In genomic region chr6:55550926-55551325, GRCm38 (mm10) we compare ENCODE assay signal across 9 mouse cellular contexts.
DNase-seq lines count a peak whose midpoint lies in the region; ATAC-seq and TF ChIP-seq lines count a peak whose summit lies in the region.
"Had no signal": no experiment of that assay in that cellular context is flagged by ENCODE, and none has a peak within 500 bp of the region (broad histone marks: within the 10 kb centered on the region; RNA-seq: fewer than 3 reads in every experiment).

No protein-coding gene starts in this region.

- peak; percentile 43 for DNase-seq in adrenal gland, postnatal 10 days
- no peak for DNase-seq in adrenal gland, adult 18-20 months (ENCODE audit: low spot score in 2 of 2)
- DNase-seq in lung, embryonic 14.5 days, result peak; percentile 59
- DNase-seq in lung, adult 2 months, result no peak
- peak; percentile 25 to 45 for DNase-seq in frontal cortex, postnatal 14 days (ENCODE audit: low spot score in 2 of 2)
- DNase-seq in layer of hippocampus, postnatal 25 days (ENCODE audit: extremely low spot score in 1 of 2, low spot score in 1 of 2), result peak; percentile 22 to 56
- DNase-seq in right cerebral cortex, postnatal 10 days (ENCODE audit: low spot score in 2 of 2), result peak; percentile 81 to 82
- DNase-seq in spleen, postnatal 14 days (ENCODE audit: low spot score in 2 of 2), result no peak

- H3K9me3 ChIP-seq in lung, embryonic 14.5 days (ENCODE audit: low read depth, low read length), result no peaks in the 10 kb centered on the region
- H3K9me3 ChIP-seq: hindbrain, embryonic 15.5 days had no signal

- no peaks in the 10 kb centered on the region for H3K27me3 ChIP-seq in lung, embryonic 14.5 days (ENCODE audit: insufficient read depth, low read length)
- H3K27me3 ChIP-seq: hindbrain, embryonic 15.5 days had no signal

- H3K4me2 ChIP-seq in lung, embryonic 14.5 days, result no peak overlapping the region
- H3K4me2 ChIP-seq: hindbrain, embryonic 15.5 days had no signal

- 0 out of 2 replicates have a peak, but pooled peaks have one; percentile 47 for ATAC-seq in lung, embryonic 14.5 days (ENCODE audit: insufficient read depth)

- H3K36me3 ChIP-seq in lung, embryonic 14.5 days (ENCODE audit: insufficient read depth), result no peaks in the 10 kb centered on the region
- H3K36me3 ChIP-seq: hindbrain, embryonic 15.5 days had no signal

- no peak overlapping the region for H3K4me3 ChIP-seq in lung, embryonic 14.5 days (ENCODE audit: low read depth, low read length)
- H3K4me3 ChIP-seq in lung, adult 2 months (replicated peaks; ENCODE audit: extremely low read depth, low read depth, low read length), result no peak overlapping the region
- H3K4me3 ChIP-seq: hindbrain, embryonic 15.5 days had no signal

- 41% methylated on average over 13 of the region's 13 CpGs for WGBS in lung, embryonic 14.5 days
- 49% methylated on average over 13 of the region's 13 CpGs for WGBS in lung, adult 2 months

- TF ChIP-seq CTCF in lung, embryonic 14.5 days (IDR thresholded peaks at IDR 0.05; ENCODE audit: low read depth), result peak; percentile 52; the same call in 1 of the 2 replicates
- TF ChIP-seq CTCF in lung, adult 2 months (IDR thresholded peaks at IDR 0.05; ENCODE audit: insufficient read depth, low read length), result no peak

- no peak overlapping the region for H3K27ac ChIP-seq in lung, embryonic 14.5 days (ENCODE audit: low read depth)
- H3K27ac ChIP-seq: hindbrain, embryonic 15.5 days had no signal

- TF ChIP-seq POLR2A in lung, adult 2 months (IDR thresholded peaks at IDR 0.05; ENCODE audit: borderline replicate concordance, extremely low read depth, low read depth, low read length), result no peak

- H3K4me1 ChIP-seq in lung, embryonic 14.5 days (ENCODE audit: insufficient read depth), result no peaks in the 10 kb centered on the region
- H3K4me1 ChIP-seq in lung, adult 2 months (ENCODE audit: control insufficient read depth, insufficient read depth, low read length), result no peaks in the 10 kb centered on the region
- H3K4me1 ChIP-seq: hindbrain, embryonic 15.5 days had no signal

- no peak overlapping the region for H3K9ac ChIP-seq in lung, embryonic 14.5 days
- H3K9ac ChIP-seq: hindbrain, embryonic 15.5 days had no signal

Comparison
In these comparisons a context has a peak if more than half of its experiments do, and no peak if none do; other contexts are left out.
1. DNase-seq: peak in adrenal gland, postnatal 10 days (single experiment), lung, embryonic 14.5 days (single experiment), frontal cortex, postnatal 14 days (2 of 2), layer of hippocampus, postnatal 25 days (2 of 2) and right cerebral cortex, postnatal 10 days (2 of 2); none in adrenal gland, adult 18-20 months (0 of 2), lung, adult 2 months (single experiment) and spleen, postnatal 14 days (0 of 2).